Mouse (Mus musculus): ENCODE results near the gene Rrm1. TPM values are rescaled to one million over a fixed set of nuclear protein-coding genes. Genes with fewer than 3 reads are reported as not detected.

Rrm1 gene
- total RNA-seq (2023), result 10 to 100 TPM; 52.3 to 62.0 TPM

DNA sequence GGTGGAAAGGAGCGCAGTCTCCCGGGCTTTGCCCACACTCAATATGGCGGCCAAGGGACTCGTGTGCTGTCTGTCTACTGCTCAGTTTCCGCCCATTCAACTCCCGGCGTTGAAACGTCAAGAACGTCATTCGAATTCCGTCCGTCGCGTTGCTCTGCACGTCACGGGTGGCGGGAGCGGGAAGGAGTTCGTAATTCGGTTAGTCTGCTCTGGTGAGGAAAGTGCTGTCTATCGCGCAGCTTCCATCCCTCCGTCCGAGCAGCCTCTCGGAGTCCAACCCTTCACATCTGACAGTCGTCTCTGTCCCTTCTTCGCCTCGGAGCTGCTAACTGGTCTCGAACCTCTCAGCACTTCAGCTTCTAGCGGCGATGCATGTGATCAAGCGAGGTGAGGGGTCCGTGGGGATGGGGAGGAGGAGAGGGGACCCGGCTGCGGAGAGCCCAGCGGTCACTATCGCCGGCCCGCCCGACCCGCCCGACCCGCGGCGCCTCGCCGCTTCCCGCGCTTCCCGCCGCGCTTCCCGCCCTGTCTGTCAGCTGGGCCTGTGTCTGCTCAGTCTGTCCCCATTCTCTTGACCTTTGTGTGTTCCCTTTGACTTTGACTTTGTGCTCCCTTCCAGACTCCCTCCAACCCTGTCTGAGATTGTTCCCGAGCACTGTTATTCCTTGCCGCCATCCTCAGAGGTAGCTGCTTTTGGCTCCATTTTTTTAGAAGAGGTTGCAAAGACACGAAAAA, at the start of gene Rrm1:
Gene Rrm1, plus strand, starts transcription at position 39 of the 735 bp plus-strand sequence.

DNA sequence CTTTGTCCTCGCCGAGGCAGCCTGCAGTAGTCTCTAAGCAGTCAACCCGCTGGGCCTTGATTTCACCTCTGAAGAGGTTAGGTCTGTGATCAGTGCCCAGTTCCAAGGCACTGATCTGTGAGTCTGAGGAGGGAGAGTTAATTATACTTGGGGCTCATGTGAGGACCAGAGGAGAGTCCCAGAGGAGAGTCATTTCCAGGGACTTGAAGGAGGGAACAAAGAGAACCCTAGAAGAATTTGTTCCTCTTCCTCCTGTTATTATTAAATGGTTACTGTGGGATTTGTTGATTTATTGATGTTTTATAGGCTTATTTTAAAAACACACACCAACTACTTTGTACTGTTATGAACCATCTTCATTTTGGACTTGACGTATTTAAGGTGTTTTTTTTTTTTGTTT, 40.1 kb downstream of the Rrm1 start, which contains the start of gene Olfr543:
Gene Olfr543, minus strand, starts transcription at position 101 of the 400 bp plus-strand sequence.

DNA sequence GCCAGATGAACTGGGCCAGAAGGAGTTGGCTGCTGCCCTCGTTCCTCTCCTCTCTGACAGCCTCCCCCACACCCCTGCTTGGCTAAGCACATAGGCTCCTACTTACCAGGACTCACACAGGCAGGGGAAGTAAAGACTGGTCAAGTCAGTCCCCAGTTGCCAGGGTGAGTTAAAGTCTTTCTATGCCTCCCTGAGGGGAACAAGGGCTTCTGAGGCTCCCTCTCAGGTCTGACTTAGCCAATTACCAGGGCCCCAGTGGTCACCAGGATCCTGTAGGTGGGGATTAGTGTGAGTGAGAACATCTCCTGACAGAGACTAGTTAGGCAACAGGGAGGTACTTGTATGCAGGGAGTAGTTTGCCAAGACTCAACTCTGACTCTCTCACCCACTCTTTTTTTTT, 46.7 kb downstream of the Rrm1 start, which contains the start of gene Olfr544:
Gene Olfr544, minus strand, starts transcription at position 153 of the 400 bp plus-strand sequence.

DNA sequence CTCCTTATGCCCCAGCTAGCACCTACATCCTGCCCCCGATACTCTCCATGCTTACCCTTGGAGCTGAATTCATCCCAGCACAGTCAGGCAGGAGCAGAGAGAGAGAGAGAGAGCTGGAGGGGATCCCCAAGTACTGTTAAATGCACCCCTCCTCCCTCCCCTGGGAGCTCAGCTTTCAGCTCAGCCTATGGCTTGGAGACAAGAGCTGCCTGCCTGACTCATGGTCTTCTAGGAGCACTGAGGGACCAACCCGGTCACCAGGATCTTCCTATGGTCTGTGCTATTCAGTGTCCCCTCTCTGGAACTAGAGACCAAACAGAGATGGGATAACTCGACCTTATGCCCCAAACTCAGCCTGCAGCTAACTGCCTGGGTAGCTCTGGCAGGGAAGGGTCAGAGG, 58.0 kb downstream of the Rrm1 start, which contains the start of gene Olfr545:
Gene Olfr545, minus strand, starts transcription at position 101 of the 400 bp plus-strand sequence.

Other genes with a start within 250 kb of the Rrm1 start
- gene Nup98, start 231.5 kb upstream of the Rrm1 start, total RNA-seq (2023), result 100 to 1,000 TPM in 1 of 2 experiments, 10 to 100 TPM in 1; 92.0 to 102 TPM
- gene Pgap2, start 231.5 kb upstream of the Rrm1 start, total RNA-seq (2023), result 10 to 100 TPM; 38.8 to 39.7 TPM
- 100 to 1,000 TPM; 148 to 179 TPM for gene Rhog, start 185.6 kb upstream of the Rrm1 start, total RNA-seq (2023)
- gene Stim1, start 173.9 kb upstream of the Rrm1 start, total RNA-seq (2023), result 100 to 1,000 TPM; 178 to 179 TPM
- not detected for gene Olfr543, start 40.0 kb downstream of the Rrm1 start, total RNA-seq (2023)
- not detected for gene Olfr544, start 46.6 kb downstream of the Rrm1 start, total RNA-seq (2023)
- gene Olfr545, start 57.9 kb downstream of the Rrm1 start, total RNA-seq (2023), result not detected
- gene Olfr547, start 93.1 kb downstream of the Rrm1 start, total RNA-seq (2023), result not detected
- not detected for gene Olfr548-ps1, start 99.2 kb downstream of the Rrm1 start, total RNA-seq (2023)
- gene Olfr549, start 108.2 kb downstream of the Rrm1 start, total RNA-seq (2023), result not detected
- gene Trim21, start 123.8 kb downstream of the Rrm1 start, total RNA-seq (2023), result 10 to 100 TPM; 48.7 to 64.4 TPM
- not detected for gene Olfr550, start 129.7 kb downstream of the Rrm1 start, total RNA-seq (2023)
- not detected for gene Olfr551, start 150.2 kb downstream of the Rrm1 start, total RNA-seq (2023)
- gene Olfr552, start 156.1 kb downstream of the Rrm1 start, total RNA-seq (2023), result not detected
- not detected for gene Olfr553, start 176.5 kb downstream of the Rrm1 start, total RNA-seq (2023)
- gene Olfr554, start 196.7 kb downstream of the Rrm1 start, total RNA-seq (2023), result not detected
- not detected for gene Olfr555, start 217.1 kb downstream of the Rrm1 start, total RNA-seq (2023)
- not detected for gene Olfr556, start 223.2 kb downstream of the Rrm1 start, total RNA-seq (2023)
- 10 to 100 TPM; 12.1 to 15.4 TPM for gene Trim68, start 245.6 kb downstream of the Rrm1 start, total RNA-seq (2023)

Measured in T-cell, adult 66 days (primary cell).